Mouse (Mus musculus) liver, embryonic 15.5 days (tissue): ENCODE results near the gene Rbfox2. TPM values are rescaled to one million over a fixed set of nuclear protein-coding genes. Genes with fewer than 3 reads are reported as not detected.

Source experiments
- ATAC-seq: fragments of 200-750 bp; cut with Nextera tagmentation; 2 replicates; pipeline ENCODE4 v1.8.0; 2017; ENCODE audit warnings: moderate number of reproducible peaks, mild to moderate bottlenecking, moderate library complexity; ENCODE audit not compliant: insufficient read depth
- H3K27ac ChIP-seq: fragments of 300-500 bp; sonication (generic); replicated peaks from 2 replicates; pipeline ENCODE4 v1.5.1; 2015; ENCODE audit warnings: mild to moderate bottlenecking, inconsistent platforms
- H3K27me3 ChIP-seq: fragments of 300-500 bp; sonication (generic); 2 replicates; pipeline ENCODE4 v1.6.1; 2015; ENCODE audit warnings: mild to moderate bottlenecking, inconsistent platforms
- H3K36me3 ChIP-seq: fragments of 300-500 bp; sonication (generic); replicated peaks from 2 replicates; pipeline ENCODE4 v1.6.1; 2015; ENCODE audit warnings: moderate library complexity, mild to moderate bottlenecking, inconsistent platforms
- H3K4me1 ChIP-seq: fragments of 300-500 bp; sonication (generic); replicated peaks from 2 replicates; pipeline ENCODE4 v1.6.1; 2015; ENCODE audit warnings: inconsistent platforms
- H3K4me2 ChIP-seq: fragments of 300-500 bp; sonication (generic); 2 replicates; pipeline ENCODE4 v1.6.1; 2015; ENCODE audit warnings: moderate library complexity, mild to moderate bottlenecking, inconsistent platforms
- H3K4me3 ChIP-seq: fragments of 300-500 bp; sonication (generic); replicated peaks from 2 replicates; pipeline ENCODE4 v1.5.1; 2015; ENCODE audit warnings: mild to moderate bottlenecking, inconsistent platforms
- H3K9ac ChIP-seq: fragments of 300-500 bp; sonication (generic); 2 replicates; pipeline ENCODE4 v1.6.1; 2015; ENCODE audit warnings: moderate library complexity, mild to moderate bottlenecking, inconsistent platforms
- H3K9me3 ChIP-seq: fragments of 300-500 bp; sonication (generic); replicated peaks from 2 replicates; pipeline ENCODE4 v1.6.1; 2016; ENCODE audit warnings: inconsistent platforms
- WGBS: fragments of 180-500 bp; shearing (Covaris S2); methylation state at CpG from one replicate; pipeline ENCODE4 v1.1.7; 2015; ENCODE audit warnings: mixed read lengths; ENCODE audit not compliant: insufficient replicate concordance; 5-methylcytosine and 5-hydroxymethylcytosine counted together
- polyA plus RNA-seq: library from polyadenylated mRNA; unstranded; fragments of >200 nt; fragmentation: Nextera tagmentation; extraction: Ambion mirVana; gene quantifications from 2 replicates; pipeline ENCODE4 v1.2.1, GENCODE M21; 2015

Rbfox2 gene
- polyA plus RNA-seq, 1 experiment from 2014 or later, result 9.8 TPM

- Histone ChIP-seq H3K9me3 (no peaks in the 10 kb centered on the region), H3K27ac (no peak overlapping the region), H3K27me3 (no peaks in the 10 kb centered on the region), H3K9ac (no peak overlapping the region), H3K4me1 (peaks cover 23% of the 10 kb centered on the region), H3K4me2 (no peak overlapping the region), H3K36me3 (no peaks in the 10 kb centered on the region), H3K4me3 (no peak overlapping the region)
- WGBS, result 55% methylated on average over 5 of the region's 5 CpGs
- ATAC-seq, result no peak
These were observed 57.4 kb downstream of the Rbfox2 start for GRCm38 (mm10) chr15:77249421-77249820.

GRCm38 (mm10) chr15:77245418-77246365 is 61.1 kb downstream of the Rbfox2 start:
- Histone ChIP-seq H3K4me3 (no peak overlapping the region), H3K4me1 (peaks cover 20% of the 10 kb centered on the region; the same call in 1 of the 2 replicates), H3K36me3 (no peaks in the 10 kb centered on the region), H3K9me3 (no peaks in the 10 kb centered on the region), H3K27ac (no peak overlapping the region), H3K9ac (no peak overlapping the region), H3K27me3 (no peaks in the 10 kb centered on the region), H3K4me2 (no peak overlapping the region)
- ATAC-seq, result no peak
- 22% methylated on average over 11 of the region's 11 CpGs for WGBS

- Histone ChIP-seq H3K4me1 (peaks cover 23% of the 10 kb centered on the region; the same call in 1 of the 2 replicates), H3K4me2 (no peak overlapping the region), H3K9me3 (no peaks in the 10 kb centered on the region), H3K4me3 (no peak overlapping the region), H3K27me3 (no peaks in the 10 kb centered on the region), H3K36me3 (no peaks in the 10 kb centered on the region), H3K27ac (peak overlapping the region; percentile 66), H3K9ac (no peak overlapping the region)
- 50% methylated on average over 5 of the region's 5 CpGs for WGBS
- no peak for ATAC-seq
These were observed 62.2 kb downstream of the Rbfox2 start for GRCm38 (mm10) chr15:77244634-77245033.

- H3K4me2 ChIP-seq, result no peak overlapping the region
- H3K9me3 ChIP-seq, result no peaks in the 10 kb centered on the region
- 58% methylated on average over 5 of the region's 5 CpGs for WGBS
- H3K4me1 ChIP-seq, result peaks cover 23% of the 10 kb centered on the region
- H3K9ac ChIP-seq, result no peak overlapping the region
- H3K27ac ChIP-seq, result peak overlapping the region; percentile 66
- H3K4me3 ChIP-seq, result no peak overlapping the region
- peak; percentile 75 for ATAC-seq
- no peaks in the 10 kb centered on the region for H3K27me3 ChIP-seq
- no peaks in the 10 kb centered on the region for H3K36me3 ChIP-seq
These were observed 62.8 kb downstream of the Rbfox2 start for GRCm38 (mm10) chr15:77243876-77244560.

- Histone ChIP-seq H3K27me3 (no peaks in the 10 kb centered on the region), H3K9ac (no peak overlapping the region), H3K27ac (no peak overlapping the region), H3K36me3 (no peaks in the 10 kb centered on the region), H3K4me3 (no peak overlapping the region), H3K4me2 (no peak overlapping the region), H3K4me1 (peaks cover 24% of the 10 kb centered on the region), H3K9me3 (no peaks in the 10 kb centered on the region)
- no peak for ATAC-seq
- 63% methylated on average over 4 of the region's 4 CpGs for WGBS
These were observed 66.2 kb downstream of the Rbfox2 start for GRCm38 (mm10) chr15:77240607-77241006.

- no peak overlapping the region for H3K4me3 ChIP-seq
- H3K36me3 ChIP-seq, result no peaks in the 10 kb centered on the region
- peaks cover 22% of the 10 kb centered on the region for H3K4me1 ChIP-seq
- H3K27ac ChIP-seq, result no peak overlapping the region
- H3K4me2 ChIP-seq, result no peak overlapping the region
- 57% methylated on average over 4 of the region's 4 CpGs for WGBS
- H3K9me3 ChIP-seq, result no peaks in the 10 kb centered on the region
- H3K9ac ChIP-seq, result no peak overlapping the region
- ATAC-seq, result 0 out of 2 replicates have a peak, but pooled peaks have one; percentile 14
- H3K27me3 ChIP-seq, result no peaks in the 10 kb centered on the region
These were observed 67.2 kb downstream of the Rbfox2 start for GRCm38 (mm10) chr15:77239564-77239963.

GRCm38 (mm10) chr15:77237661-77238060 is 69.1 kb downstream of the Rbfox2 start:
- Histone ChIP-seq H3K4me2 (no peak overlapping the region), H3K27me3 (no peaks in the 10 kb centered on the region), H3K27ac (no peak overlapping the region), H3K4me3 (no peak overlapping the region), H3K9ac (no peak overlapping the region), H3K4me1 (peaks cover 15% of the 10 kb centered on the region), H3K9me3 (no peaks in the 10 kb centered on the region), H3K36me3 (no peaks in the 10 kb centered on the region)
- ATAC-seq, result no peak
- WGBS, result 56% methylated on average over 1 of the region's 1 CpGs

- no peak overlapping the region for H3K9ac ChIP-seq
- no peaks in the 10 kb centered on the region for H3K27me3 ChIP-seq
- 6% methylated on average over 7 of the region's 7 CpGs for WGBS
- H3K36me3 ChIP-seq, result no peaks in the 10 kb centered on the region
- no peak overlapping the region for H3K27ac ChIP-seq
- no peak overlapping the region for H3K4me3 ChIP-seq
- H3K4me2 ChIP-seq, result no peak overlapping the region
- no peak for ATAC-seq
- no peaks in the 10 kb centered on the region for H3K9me3 ChIP-seq
- H3K4me1 ChIP-seq, result peaks cover 15% of the 10 kb centered on the region
These were observed 70.7 kb downstream of the Rbfox2 start for GRCm38 (mm10) chr15:77236055-77236567.

- Histone ChIP-seq H3K9me3 (no peaks in the 10 kb centered on the region), H3K4me1 (peaks cover 15% of the 10 kb centered on the region), H3K27ac (no peak overlapping the region), H3K36me3 (no peaks in the 10 kb centered on the region), H3K27me3 (no peaks in the 10 kb centered on the region), H3K9ac (no peak overlapping the region), H3K4me2 (no peak overlapping the region), H3K4me3 (no peak overlapping the region)
- no peak for ATAC-seq
- WGBS, result 73% methylated on average over 4 of the region's 4 CpGs
These were observed 71.3 kb downstream of the Rbfox2 start for GRCm38 (mm10) chr15:77235551-77235950.

- no peak for ATAC-seq
- no peak overlapping the region for H3K9ac ChIP-seq
- WGBS, result 50% methylated on average over 4 of the region's 4 CpGs
These were observed 72.5 kb downstream of the Rbfox2 start for GRCm38 (mm10) chr15:77234296-77234695.

GRCm38 (mm10) chr15:77230144-77230543 is 76.7 kb downstream of the Rbfox2 start:
- H3K4me3 ChIP-seq, result no peak overlapping the region
- WGBS, result 46% methylated on average over 3 of the region's 3 CpGs
- no peak for ATAC-seq
- H3K36me3 ChIP-seq, result no peaks in the 10 kb centered on the region
- H3K4me1 ChIP-seq, result no peaks in the 10 kb centered on the region
- no peak overlapping the region for H3K9ac ChIP-seq
- no peak overlapping the region for H3K4me2 ChIP-seq
- no peak overlapping the region for H3K27ac ChIP-seq
- H3K27me3 ChIP-seq, result no peaks in the 10 kb centered on the region
- H3K9me3 ChIP-seq, result no peaks in the 10 kb centered on the region

More at GRCm38 (mm10) chr15:77234296-77234695, 72.5 kb downstream of the Rbfox2 start:
- no peak overlapping the region for H3K4me3 ChIP-seq
- H3K27me3 ChIP-seq, result no peaks in the 10 kb centered on the region
- H3K27ac ChIP-seq, result no peak overlapping the region
- no peaks in the 10 kb centered on the region for H3K36me3 ChIP-seq
- H3K9me3 ChIP-seq, result no peaks in the 10 kb centered on the region
- no peak overlapping the region for H3K4me2 ChIP-seq
- H3K4me1 ChIP-seq, result peaks cover 12% of the 10 kb centered on the region
